Mouse (Mus musculus) C2C12 (cell line): Measurements from ENCODE around the gene Mtmr4.

Experiments
- CEBPB ChIP-seq: IDR thresholded peaks from one replicate; pipeline ENCODE4 v1.6.1; 2011; ENCODE audit warnings: low read depth, mild to moderate bottlenecking, control low read depth, moderate library complexity
- CTCF ChIP-seq: IDR thresholded peaks from one replicate; pipeline ENCODE4 v1.5.1; 2011; ENCODE audit not compliant: control insufficient read depth, insufficient read depth, insufficient read length
- FOSL1 ChIP-seq: IDR thresholded peaks from one replicate; pipeline ENCODE4 v1.8.0; 2011; ENCODE audit warnings: mild to moderate bottlenecking, low read length; ENCODE audit not compliant: poor library complexity, insufficient read depth, severe bottlenecking

DNA sequence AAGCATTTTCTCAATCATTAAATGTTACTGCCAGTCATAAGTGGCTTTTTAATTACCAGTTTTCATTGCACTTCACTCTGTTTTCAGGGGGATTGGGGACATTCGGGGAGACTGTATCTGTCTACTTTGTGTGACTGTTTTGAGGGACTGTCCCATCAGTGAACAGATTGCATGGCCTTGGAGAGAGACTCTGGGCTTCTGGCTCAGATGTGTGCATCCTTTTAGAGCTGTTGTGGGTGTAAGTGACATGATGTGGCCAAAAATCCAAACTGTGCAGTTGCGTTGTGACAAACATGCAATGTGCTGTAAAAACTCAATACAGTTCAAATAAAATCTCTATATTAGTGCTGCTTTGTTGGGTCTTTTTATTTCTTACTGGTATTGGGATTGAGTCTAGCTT, 24.0 kb downstream of the Mtmr4 start:
- TF ChIP-seq CEBPB (no peak), FOSL1 (no peak), CTCF (no peak)
